Mouse (Mus musculus) layer of hippocampus, adult 11-12 months (tissue): Measurements from ENCODE around the gene Plxnc1.

Experiments
- DNase-seq: peaks from one replicate; pipeline ENCODE4 v3.0.0; 2022; ENCODE audit warnings: low spot score

Gene Plxnc1

DNA sequence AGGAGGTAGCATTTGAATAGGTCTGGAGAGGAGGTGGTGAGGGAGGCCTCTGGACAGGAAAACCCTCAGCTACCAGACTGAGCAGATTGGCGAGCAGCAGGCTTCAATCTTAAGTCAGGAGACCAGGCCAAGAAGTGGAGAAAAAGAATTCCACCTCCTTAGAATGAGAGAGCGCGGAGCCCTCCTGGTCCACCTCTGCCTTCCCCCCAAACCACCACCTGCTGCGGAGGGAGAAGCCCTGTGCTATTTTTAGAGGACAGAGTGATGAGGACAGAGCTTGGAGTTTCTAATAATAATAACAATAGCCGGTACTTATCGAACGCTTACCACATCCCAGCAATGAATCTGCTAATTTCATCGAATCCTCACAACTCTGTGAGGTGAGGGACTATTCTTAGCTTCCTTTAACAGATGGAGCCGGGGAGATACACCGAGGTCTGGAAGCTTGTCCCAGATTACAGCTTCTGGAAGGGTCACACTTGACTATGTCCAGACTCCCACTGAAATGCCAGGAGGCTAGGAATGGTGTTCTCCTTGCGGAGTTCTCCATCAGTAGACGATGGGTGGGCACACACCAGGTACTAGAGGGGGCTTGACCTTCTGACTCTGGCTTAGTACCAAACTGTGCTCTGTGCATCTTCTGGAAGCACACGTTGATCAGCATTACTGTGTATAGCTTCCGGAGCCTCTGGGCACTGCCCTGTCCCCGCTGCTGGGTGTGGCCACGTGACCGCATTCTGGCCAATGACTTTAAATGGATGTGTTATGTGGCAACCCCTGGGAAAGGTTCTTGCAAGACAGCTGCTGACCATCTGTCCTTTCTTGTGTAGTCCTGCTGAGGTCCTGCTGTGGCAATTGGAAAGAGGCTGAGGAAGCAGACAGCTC lies 125.6 kb downstream of the Plxnc1 start:
- DNase-seq, result no peak

- no peak for DNase-seq
Observed at GRCm38 (mm10) chr10:94818127-94818526, 126.5 kb downstream of the Plxnc1 start.

- no peak for DNase-seq
Observed at GRCm38 (mm10) chr10:94811907-94812851, 132.5 kb downstream of the Plxnc1 start.

- DNase-seq, result no peak
Observed at GRCm38 (mm10) chr10:94809946-94810472, 134.6 kb downstream of the Plxnc1 start.

GRCm38 (mm10) chr10:94808275-94808674 lies 136.4 kb downstream of the Plxnc1 start:
- DNase-seq, result no peak

DNA sequence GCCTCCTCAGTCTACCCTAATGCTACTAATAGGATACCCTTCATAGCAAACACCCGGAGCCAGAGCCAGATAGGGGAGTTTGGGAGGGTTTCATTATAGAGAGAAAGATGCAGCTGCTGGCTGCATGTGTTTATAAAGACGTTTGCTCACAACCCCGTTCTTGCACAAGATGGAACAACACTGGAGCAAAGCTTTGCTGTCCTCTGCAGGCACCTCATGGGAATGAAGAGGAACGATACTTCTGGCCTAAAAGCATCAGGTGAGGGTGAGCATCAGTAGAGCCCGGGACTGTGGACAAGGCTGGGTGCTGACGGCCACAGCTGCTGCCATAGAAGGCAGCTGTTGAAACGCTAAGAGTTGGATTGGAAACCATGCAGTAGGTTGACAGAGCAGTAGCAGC lies 137.3 kb downstream of the Plxnc1 start:
- DNase-seq, result no peak

- no peak for DNase-seq
Observed at GRCm38 (mm10) chr10:94804909-94805220, 139.8 kb downstream of the Plxnc1 start.

DNA sequence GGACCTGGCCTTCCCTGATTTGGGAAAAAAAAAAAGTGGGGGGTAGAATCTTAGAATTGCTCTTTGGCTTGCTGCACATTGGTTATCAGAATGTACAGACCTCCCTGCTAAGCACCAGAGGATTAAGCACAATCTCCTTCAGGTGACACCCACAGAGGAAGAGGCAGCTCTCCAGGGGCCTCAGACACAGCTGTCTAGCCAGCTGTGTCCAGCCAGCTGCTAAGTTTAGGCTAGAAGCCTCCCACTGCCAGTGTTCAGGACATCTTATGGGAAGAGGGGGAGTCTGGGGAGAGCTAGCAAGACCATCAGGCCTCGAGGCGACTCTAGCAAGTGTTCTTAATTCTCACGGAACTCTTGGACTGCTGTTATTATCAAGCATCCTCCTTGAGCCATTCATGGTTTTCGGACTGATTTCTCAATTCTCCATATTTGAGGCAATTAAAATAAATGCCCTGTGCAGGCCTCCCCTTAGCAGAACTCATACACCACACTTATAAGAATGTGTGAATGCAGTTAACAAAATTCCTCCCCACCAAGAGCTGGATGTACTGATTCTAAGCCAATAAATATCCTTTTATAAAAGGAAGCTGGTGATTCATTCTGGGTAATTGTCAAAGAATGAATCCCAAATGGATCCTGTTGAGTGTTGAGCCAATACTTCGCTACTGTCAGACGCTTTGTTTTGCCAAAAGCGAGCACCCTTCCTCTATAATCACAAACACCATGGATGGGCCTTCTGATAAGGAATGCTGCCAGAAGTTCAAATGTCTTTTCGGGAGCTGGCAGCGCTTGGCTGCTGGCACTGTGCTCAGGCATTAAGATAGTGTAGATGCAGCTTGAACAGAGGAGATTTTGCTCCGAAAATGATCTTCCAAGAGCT lies 140.4 kb downstream of the Plxnc1 start:
- no peak for DNase-seq

GRCm38 (mm10) chr10:94800677-94801354 lies 143.8 kb downstream of the Plxnc1 start:
- DNase-seq, result no peak

GRCm38 (mm10) chr10:94799485-94800239 lies 145.0 kb downstream of the Plxnc1 start:
- no peak for DNase-seq

DNA sequence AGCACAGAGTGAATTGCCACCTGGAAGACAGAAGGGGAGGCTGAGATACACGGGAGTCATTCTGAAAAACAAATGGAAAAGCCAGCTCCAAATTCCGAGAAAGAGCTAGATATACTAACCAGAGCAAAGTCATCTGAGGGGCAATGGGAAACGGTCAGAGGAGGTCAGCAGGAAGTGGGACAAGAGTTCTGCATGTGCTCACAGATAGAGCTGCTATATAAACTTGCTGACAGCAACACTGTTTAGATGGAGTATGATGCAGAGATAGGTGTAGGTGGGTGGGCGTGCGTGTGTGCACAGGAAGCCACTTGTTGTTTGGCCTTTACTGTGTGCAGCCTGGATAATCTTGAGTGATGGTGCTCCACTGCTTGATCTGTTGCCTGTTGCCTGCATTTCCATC lies 146.5 kb downstream of the Plxnc1 start:
- no peak for DNase-seq

DNA sequence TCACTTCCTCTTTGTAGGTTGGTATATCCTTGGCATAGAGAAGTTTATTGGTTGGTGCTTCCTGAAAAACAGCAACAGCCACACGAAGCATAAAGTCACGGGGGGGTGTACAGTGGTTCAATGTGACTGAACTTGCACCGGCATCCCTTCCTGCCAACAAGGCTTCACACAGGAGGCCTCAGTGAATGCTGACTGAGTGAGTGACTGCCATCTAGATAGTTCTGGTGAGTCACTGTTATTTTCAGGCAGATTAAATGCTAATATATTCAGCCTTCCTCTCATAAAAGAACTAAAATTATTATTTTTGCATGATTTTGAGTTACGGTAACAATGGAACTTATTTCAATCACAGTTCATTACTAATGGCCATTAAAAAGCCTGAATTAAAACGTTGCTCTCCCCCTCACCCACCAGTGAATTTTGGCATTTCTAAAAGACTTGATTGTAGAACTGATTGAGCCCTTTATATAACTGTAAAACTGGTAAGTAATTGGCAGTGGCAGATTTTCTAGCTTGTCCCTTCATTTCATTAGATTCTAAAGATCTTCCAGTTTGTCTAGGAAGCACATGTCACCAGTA lies 149.9 kb downstream of the Plxnc1 start:
- DNase-seq, result no peak

DNA sequence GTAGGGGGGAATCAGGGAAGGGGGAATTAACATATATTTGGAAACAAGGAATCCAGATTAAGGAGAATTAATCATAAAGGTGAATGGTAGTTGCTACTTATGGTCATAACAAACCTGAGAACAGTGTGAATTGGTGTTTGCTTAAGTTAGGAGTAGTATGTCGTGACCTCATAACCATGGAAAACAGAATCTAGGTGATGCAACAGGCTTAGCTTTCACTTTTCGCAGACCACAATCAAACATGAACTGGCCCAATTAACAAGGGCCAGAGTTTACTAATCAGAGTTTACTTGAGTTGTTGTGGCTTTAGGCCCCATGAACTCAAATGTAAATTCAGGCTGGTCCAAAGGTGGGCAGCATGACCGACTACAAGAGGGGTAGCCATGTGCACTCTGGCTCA lies 150.7 kb downstream of the Plxnc1 start:
- no peak for DNase-seq

DNA sequence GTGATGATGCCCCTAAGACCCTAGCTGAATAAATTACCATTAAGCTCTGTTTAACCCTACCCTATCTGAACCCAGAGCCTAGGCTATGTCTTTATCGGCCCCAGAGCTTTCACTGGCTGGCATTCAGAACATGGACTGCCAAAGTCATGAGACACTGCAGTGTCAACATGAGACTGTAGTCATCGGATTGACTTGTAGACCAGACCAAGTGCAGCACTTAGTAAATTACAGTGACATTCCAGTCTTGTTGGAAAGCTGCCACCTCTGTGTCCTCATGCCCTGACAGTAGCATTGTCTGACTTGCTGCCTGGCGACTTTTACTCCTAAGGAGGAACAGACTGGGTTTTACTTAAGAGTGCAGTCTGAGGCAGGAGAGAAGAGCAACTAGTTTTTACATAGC lies 155.4 kb downstream of the Plxnc1 start:
- DNase-seq, result no peak

- no peak for DNase-seq
Observed at GRCm38 (mm10) chr10:94780618-94781262, 163.9 kb downstream of the Plxnc1 start.

- no peak for DNase-seq
Observed at GRCm38 (mm10) chr10:94779319-94779718, 165.3 kb downstream of the Plxnc1 start.

- DNase-seq, result no peak
Observed at GRCm38 (mm10) chr10:94777576-94777975, 167.1 kb downstream of the Plxnc1 start.

DNA sequence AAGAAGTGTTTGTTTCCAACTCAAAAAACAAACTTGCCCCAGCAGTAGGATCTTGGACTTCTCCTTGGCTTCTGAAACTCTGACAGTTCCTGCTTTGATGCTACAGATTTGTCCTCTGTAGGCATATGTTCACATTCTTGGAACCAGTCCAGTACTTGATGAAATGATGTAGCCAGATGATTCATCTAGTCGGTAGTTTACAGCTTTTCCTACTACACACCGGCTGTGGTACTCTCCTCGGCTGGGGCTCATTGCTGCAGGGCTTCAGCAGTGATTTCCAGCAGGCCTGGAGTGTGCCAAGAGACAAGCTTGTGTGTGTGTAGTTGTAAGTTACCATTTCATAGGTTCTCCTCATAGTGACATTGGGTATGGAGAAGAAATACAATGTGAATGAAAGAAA lies 173.1 kb downstream of the Plxnc1 start:
- DNase-seq, result peak; percentile 46

GRCm38 (mm10) chr10:94747011-94747410 lies 197.6 kb downstream of the Plxnc1 start:
- no peak for DNase-seq

GRCm38 (mm10) chr10:94741459-94741858 lies 203.2 kb downstream of the Plxnc1 start:
- DNase-seq, result no peak
